Mouse (Mus musculus): ENCODE results near the gene Snta1.

Gene Snta1

DNA sequence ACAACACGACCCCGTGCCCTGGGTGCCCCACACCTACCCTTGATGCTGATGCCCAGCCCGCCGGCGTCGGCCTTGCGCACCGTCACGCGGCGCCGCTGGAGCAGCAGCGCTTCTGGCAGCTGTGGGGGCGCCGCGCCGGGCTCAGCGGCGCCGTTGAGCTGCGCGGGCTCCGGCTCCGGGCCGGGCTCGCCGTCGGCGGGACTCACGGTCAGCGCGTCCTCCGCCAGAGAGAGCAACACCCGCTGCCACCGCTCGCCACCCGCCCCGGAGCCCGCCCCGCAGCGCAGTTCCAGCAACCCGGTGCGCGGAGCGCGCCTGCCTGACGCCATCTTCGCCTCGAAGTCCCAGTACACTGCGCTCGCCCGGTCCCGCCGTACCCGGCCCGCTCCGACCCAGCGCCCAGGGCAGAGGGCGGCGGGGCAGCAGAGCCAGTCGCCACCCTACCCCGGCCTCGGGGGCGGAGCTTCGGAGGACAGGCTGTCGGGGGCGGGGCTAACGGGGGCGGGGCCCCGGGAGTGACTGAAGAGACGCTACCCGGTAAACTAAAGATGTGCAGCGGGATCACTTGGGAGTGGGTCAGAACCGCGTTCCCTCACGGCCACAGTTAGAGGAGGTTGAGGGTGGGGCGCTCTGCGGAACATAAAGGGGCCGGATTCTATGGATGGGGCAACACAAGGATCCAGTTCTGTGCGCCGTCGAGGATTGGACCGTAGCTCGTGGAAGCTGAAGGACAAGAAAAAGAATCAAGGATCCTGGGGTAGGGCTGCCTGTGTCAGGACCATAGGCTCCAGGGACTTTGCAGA lies at the start of gene Snta1:
Snta1 (minus strand) TSS at position 457 of the 803 bp plus-strand sequence.
- no peak for DNase-seq (ENCODE audit: low read depth, low spot score)

DNA sequence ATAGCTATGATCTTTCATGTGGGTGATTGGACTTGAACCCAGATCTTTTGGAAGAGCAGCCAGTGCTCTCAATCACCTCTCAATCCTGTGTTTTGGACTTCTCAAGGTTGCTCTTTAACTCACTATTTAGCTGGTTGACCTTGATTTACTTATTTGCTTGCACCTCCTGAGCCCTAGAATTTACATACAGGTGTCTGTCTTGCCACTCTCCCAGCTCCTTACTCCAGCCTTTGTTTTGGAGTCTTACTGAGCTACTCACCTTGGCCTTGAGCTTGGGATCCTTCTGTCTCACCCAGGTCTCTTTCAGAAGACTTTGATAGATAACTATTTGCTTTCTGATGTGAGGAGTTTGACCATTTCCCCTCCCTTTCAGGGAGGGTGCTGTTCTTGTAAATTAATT lies 48.7 kb upstream of the Snta1 start:
- no peak for DNase-seq (ENCODE audit: low read depth, low spot score)

DNA sequence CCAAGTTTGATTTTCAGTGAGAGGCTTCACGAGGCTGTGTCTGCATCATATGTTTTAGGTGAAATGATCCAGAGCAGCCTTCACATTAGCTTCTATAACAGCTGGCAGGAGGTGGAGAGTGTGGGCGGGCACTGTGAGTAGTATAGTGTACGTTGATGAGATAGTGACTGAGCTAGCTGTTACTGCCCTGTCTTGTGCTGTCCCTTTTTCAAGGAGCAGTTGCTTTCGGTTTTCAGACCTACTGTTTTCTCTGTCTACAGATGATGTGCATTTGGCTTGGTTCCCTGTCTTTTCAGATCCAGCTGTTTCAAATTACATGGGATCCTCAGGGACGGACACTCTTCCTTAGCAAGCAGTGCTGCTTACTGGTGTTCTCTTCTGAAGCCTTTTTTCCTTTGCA lies 47.9 kb upstream of the Snta1 start:
- no peak for DNase-seq (ENCODE audit: low read depth, low spot score)

DNA sequence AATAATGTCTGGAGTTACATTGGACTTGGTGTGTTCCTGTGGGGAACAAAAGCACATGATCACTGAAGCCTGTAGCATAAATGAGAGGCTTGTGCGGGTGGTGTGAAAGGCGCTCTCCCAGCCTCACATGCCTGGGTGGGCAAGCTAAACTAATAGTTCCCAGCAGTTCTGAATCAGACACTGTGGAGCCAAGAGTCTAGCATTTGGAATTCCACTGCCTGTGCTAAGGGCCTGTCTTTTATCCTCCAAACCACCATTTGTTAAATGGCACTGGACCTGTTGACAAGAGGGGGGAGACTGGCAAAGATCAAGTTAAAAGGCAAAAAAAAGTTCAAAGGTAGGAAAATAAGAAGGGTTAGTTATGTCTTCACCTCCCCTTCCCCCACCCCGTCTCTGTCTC lies 46.7 kb upstream of the Snta1 start:
- no peak for DNase-seq (ENCODE audit: low read depth, low spot score)

DNA sequence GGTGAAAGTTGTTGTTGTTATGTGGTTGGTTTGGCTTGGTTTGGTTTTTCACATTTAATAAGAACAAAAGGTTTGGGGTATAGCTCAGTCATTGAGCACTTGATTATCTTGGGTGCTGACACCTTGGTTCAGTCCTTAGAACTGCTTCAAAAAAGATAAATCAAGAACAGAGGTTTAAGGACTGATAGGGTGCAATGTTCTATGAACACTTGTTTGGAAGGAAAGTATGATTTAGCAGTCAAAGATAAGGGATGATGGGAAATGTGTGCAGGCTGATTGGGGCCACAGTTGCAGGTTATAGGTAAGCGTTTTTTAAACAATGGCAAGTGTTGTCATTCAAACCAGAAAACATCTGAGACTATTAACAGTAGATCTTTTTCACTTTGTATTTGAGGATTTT lies 46.2 kb upstream of the Snta1 start:
- DNase-seq (ENCODE audit: low read depth, low spot score): no peak

DNA sequence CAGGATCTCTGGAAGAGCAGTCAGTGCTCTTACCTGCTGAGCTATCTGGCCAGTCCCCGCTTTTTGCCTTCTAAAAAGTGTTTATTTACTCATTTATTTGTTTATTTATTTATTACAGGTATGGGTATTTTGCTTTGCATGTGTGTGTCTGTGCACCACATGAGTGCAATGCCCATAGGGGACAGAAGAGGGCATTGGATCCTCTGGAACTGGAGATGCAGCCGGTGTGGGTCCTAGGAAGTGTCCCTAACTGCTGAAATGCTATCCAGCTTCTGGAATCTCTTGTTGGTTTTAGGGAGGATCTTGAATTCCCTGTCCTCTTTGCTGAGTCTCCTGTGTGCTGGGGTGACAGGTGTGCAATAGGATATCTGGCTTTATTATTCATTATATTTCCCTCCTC lies 45.1 kb upstream of the Snta1 start:
- no peak for DNase-seq (ENCODE audit: low read depth, low spot score)

DNA sequence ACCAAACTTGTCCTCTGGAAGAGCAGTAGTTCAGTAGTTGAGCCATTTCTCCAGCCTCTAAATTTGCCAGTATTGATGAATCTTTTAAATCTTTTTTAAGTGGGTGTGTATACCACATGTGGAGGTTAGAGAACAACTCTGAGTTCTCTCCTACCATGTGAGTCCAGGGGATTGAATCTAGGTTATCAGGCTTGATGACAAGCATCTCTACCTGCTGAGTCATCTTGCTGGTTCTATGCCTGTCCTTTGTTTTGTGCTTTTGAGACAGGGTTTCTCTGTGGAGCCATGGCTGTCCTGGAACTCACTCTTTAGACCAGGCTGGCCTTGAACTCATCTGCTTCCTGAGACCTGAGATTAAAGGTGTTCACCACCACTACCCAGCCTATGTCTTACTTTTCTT lies 40.7 kb upstream of the Snta1 start:
- no peak for DNase-seq (ENCODE audit: low read depth, low spot score)

DNA sequence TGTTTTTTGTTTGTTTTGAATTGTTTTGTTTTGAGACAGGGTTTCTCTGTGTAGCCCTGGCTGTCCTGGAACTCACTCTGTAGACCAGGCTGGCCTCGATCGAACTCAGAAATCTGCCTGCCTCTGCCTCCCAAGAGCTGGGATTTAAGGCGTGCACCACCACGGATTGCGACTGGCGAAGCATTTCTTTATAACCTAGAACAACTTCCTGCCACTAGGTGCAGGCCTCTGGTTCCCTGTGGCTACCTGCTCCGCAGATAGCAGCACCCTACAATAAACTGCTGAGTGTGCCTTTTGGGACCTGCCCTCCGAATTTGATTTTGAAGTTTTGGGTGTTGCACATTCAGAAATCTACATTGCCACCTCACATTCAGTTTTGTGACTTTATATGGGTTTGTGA lies 39.9 kb upstream of the Snta1 start:
- DNase-seq (ENCODE audit: low read depth, low spot score): no peak

DNA sequence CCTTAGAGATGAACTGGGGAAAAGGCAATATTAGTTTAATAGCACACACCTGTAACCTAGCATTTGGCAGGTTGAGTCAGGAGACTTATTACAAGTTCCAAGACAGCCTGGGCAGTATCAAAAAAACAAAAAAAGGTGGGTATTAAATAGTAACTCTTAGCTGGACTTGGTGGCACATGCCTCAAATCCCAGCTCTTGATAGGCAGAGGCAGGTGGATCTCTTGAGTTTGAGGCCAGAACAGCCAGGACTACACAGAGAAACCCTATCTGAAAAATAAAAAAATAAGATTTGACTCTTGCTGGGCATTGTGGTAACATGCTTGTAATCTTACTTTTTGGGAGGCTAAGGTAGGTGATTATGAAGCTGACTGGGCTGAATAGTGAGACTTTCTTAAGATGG lies 32.6 kb upstream of the Snta1 start:
- no peak for DNase-seq (ENCODE audit: low read depth, low spot score)

DNA sequence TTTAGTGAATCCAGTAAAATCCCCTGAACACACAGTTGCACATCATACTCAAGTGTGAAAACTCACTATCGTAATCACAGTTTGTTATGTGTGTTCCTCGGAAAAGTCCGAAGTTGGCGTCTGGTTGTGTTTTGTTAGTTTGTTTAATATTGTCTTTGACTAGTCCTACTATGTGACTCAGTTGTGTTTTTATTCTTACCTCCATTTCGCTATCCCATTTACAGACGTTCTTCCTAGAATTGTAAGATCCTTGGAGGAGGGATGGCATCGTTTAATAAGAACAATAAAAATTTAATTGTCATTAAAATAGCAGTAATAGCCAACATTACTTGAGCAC lies 29.3 kb upstream of the Snta1 start:
- no peak for DNase-seq (ENCODE audit: low read depth, low spot score)

DNA sequence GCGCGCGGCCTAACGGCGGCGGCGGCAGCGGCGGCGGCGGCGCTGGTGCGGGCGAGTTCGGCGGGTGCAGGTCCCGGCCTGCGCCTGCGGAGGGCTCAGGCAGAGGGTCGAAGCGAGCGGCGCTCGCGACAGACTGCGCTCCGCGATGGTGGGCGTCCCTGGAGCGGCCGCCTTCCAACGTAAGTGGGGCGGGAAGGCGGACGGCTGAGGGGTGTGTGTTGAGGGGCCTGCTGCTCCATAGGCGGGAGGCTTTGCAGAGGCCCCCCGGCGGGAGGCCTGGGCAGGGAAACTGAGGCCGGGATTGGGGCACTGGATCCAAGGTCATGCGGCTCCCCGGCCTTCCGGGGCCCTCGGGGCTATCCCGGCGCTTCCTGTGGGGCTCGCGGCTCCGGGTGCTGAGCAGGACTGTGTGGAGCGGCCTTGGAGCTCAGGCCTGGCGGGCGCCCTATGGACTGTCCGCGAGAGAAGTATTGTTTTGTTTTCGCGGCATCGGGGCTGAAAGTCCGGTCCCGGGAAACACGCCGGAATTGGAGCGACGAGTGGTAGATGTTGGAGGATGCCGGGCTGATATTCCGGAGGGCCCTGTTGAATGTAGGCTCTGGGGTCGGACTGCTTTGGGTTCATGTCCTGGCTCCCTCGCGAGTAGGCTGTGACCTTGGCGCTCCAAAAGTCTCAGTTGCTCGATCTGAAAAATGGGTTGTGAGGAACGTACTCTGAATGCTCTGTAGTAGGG lies 28.7 kb upstream of the Snta1 start, which contains the start of gene Cbfa2t2:
Cbfa2t2 (plus strand) TSS at position 24 of the 733 bp plus-strand sequence.
- no peak for DNase-seq (ENCODE audit: low read depth, low spot score)

DNA sequence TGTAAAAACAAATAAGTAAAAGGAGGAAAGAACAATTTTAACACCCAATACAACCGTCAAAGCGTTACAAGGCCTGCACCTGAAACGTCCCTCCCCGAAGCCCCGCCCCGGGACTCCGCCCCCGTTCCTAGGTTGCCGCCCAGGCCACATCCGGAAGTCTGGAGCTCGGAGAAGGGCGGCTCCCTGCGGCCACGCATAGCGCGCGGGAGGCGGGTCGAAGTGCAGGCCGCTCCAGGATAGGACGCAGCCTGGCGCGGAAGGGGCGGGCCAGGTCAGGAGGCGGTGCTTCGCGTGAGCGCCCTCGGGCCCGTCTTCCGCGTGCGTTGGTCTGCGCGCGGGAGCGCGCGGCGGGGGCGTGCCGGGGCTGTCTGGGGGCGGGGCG lies 28.2 kb upstream of the Snta1 start:
- peak; percentile 96 for DNase-seq (ENCODE audit: low read depth, low spot score)

DNA sequence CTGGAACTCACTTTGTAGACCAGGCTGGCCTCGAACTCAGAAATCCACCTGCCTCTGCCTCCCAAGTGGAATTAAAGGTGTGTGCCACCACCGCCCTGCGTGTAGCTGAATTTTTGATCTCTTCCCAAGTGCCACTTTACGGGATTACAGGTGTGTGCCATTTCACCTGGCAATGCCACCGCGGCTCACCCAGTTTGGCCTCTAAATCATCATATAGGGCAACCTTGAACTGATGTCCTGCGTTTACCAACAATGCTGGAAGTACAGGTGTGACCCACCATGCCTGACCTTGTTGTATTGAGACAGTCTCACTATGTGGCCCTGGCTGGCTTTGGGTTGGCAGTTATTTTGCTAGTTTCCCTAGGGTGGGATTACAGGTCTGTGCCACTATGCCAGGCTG lies 26.8 kb upstream of the Snta1 start:
- no peak for DNase-seq (ENCODE audit: low read depth, low spot score)

DNA sequence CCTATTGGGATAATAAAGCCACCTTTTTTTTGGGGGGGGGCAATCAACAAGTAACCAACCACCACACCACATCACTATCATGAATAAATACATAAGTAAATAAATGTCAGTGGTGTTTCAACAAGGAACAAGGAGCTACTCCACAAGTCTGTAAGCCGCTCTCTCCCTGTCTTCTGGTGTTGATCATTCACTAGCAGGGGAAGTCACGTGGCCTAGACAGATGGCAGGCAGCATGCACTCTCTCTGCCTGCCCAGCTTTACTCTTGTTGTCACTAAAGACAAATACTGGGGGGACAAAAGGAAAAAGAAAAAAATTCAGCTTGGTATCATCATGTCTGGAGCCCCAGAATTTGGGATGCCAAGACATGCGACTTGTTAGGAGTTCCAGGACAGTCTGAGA lies 25.5 kb upstream of the Snta1 start:
- DNase-seq (ENCODE audit: low read depth, low spot score): no peak

DNA sequence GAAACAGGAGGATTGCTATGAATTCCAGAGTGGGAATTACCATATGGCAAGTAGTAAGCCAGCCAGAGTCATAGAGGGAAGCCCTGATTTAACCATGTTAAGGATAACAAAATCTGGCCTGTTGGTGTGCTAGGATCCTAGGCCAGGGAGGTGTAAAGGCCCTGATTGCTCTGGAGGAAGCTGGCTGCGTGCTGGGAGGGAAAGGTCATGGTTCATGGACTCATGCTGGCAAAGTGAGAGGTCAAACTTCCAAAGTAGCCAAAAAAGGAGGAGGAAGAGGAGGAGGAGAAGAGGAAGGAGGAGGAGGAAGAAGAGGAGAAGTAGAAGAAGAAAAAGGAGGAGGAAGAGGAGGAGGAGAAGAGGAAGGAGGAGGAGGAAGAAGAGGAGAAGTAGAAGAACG lies 24.8 kb upstream of the Snta1 start:
- DNase-seq (ENCODE audit: low read depth, low spot score): no peak

DNA sequence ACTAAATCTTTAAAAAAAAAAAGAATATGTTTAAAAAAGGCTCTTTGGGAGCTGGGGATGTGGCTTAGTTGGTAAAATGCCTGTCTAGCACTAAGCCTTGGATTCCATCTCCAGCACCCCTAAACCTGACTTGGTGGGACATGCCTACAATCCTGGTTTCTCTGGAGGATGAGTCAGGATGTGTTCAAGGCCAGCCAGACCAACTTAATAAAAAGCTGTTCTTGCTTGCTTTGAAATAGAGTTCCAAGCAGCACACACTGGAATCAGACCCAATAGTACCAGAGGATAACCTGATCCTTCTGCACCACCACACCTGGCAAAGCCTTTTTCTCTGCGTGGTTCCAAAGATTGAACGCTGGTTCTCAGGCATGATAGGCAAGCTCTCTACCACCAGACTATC lies 22.7 kb upstream of the Snta1 start:
- no peak for DNase-seq (ENCODE audit: low read depth, low spot score)

DNA sequence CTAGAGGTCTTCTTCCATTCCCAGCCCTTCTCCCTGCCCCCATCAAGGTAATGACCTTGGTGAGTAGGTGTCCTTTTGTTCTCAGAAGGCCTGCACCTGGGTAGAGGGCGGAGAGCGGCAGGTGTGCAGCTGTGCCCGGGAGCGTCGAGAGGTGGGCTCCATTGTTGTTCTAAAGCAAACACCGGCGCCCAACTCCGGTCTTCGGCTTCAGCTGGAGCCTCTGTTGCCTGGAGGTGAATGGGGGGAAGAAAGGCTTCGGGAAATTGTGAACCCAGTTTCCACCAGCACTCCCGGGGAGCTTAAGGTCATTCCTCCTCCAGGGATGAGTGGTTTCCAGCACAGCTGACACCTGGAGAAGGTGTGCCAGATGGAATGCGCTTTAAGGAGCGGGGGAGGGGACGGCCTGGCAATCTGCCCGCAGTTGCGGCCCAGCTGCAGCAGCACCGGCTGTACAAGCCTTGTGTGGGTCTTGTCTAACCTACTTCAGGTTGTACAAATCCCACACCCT lies 20.0 kb upstream of the Snta1 start:
- DNase-seq (ENCODE audit: low read depth, low spot score): peak; percentile 87

DNA sequence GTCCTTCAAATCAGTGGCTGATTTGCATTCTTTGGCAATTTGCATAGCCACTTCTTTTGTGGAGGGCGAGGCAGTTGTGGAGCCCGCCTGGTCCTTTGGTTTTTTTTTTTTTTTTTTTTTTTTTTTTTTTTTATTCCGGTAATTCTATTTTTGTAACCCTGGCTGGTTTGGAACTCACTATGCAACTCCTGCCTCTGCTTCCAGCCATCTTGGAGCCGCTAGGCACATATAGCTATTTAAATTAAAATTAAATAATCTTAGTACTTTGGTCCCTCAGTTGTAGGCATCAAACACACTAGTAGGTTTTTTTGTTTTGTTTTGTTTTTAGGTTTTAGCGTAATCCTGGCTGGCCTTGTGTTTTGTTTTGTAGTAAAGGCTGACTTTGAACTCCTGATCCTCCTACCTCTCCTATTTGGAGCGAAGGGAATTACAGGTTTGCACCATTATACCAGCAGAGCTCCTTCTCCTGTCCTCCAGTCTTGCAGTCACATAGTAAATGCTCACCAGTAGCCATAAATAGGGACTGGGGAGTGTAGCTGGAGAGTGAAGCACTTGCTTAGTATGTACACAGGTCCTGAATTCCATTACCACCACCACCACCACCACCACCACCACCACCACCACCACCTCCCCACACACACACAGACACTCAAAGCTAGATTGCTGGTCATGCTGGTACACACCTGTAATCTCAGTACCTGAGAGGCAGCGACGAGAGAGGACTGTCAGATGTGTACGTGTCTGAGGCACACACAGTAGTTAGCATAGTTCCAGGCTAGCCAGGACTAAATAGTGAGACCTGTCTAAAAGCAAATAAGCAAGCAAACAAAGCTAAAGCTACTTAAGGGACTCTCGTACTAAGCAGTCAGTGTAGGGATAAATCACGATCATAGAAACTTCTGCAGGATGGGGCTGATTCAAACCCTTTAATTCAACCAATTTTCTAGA lies 19.3 kb upstream of the Snta1 start:
- DNase-seq (ENCODE audit: low read depth, low spot score): no peak

DNA sequence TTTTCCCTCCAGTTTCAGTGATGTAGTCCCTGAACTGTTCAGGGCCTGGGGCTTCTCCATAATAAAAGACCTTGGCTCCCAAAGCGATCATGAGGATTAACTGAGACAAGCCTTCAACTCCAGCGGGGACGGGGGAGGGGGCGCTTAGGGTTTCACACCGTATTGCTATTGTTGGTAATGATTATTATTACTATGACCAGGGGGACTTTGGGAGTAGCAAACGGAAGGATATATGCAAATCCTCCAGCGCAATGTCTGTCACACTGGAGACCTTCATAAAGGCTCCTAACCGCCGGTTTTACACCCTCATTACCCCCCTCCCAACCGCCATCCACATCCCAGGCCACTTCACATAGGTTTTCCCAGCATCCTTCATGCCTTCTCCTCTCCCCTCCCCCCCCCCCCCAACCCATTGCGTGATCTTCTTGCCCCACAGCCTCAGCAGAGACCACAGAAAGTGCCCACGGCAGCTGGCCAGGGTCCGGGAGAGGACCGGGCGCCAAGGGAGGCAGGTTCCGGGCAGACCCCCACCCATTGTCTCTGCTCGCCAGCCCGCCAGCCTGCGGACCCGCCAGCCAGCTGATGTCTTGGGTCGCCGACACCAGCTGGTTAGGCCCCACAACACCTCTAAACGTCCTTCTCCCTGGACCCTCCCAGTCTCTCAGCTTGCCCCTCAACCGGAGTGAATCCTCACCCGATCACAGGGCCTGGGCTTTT lies 18.4 kb upstream of the Snta1 start:
- DNase-seq (ENCODE audit: low read depth, low spot score): peak; percentile 89

DNA sequence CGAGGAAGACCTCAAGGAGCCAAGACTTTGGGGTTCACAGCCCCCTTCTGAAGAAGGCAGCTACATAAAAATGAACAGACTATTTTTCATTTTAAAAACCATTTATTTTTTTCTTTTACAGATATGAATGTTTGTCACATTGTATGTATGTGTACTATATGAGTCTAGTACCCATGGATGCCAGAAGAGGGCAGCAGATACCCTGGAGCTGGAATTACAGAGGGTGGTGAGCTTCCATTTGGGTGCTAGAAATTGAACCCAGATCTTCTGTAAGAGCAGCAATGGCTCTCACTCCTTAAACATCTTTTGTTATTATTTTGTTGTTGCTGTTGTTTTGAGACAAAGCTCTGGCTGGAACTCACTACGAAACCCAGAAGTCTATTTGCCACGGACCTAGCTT lies 17.6 kb upstream of the Snta1 start:
- no peak for DNase-seq (ENCODE audit: low read depth, low spot score)

DNA sequence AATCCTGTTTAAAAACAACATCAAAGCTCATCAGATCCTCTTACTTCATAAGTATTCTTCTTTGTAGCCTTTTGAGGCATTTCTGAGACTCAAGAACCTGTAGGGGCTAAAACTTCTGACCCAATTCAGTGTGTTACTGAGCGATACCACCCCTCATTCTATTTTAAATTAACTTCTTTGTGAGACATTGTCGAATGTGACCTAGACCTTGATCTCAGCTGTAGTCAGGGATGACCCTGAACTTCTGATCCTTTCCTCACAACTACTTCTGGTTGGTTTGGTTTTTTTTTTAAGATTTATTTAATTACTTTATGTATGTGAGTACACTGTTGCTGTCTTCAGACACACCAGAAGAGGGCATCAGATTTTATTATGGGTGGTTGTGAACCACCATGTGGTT lies 15.6 kb upstream of the Snta1 start:
- no peak for DNase-seq (ENCODE audit: low read depth, low spot score)

Measured in WW6 (cell line).